ENCODE assay signal across 1 mouse cellular context in the genomic region with DNA sequence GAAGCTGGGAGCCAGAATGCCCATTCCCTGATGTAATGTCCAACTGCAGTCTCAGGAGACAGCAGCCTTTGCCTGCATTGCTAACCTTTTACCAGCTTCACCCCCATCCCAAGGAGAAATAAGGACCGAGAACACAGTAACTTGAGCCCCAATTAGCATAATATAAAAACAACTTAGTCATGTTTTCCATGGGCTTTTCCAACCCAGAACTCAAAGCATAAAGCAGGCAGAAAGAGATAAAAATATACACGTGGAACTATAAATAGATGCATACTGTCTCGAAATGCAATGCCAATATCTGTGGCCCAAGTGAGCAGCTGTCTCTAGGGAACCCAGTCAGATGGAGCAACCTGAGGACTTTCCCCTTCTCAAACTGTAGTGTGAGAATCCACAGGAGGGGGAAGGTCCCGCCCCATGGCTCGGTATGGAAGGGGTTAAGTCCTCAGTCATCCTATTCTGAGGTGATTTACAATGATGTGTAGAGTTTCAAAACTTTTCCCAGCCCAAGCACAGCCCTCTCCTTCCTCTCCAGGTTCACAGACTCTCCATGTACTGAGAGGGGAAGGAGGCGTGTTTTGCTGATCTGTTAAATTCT.
TF ChIP-seq lines count a peak whose summit lies in the region.

TSS of gene Ccdc80 (plus strand) at position 266 of the 595 bp plus-strand sequence.

TF ChIP-seq in CH12.LX, 34 proteins besides CTCF, POLR2A, EP300 and RAD21 (continued from another document):
- peak; percentile 76; the same call in 1 of the 2 replicates for TF ChIP-seq MYC (IDR thresholded peaks at IDR 0.05; ENCODE audit: low read depth, low read length)
- TF ChIP-seq KAT2A (IDR thresholded peaks at IDR 0.05; ENCODE audit: insufficient replicate concordance, low read length) = 0 out of 2 replicates have a peak, but pooled peaks have one; percentile 41
- TF ChIP-seq HCFC1 (IDR thresholded peaks at IDR 0.05; ENCODE audit: low read depth, low read length) = peak; percentile 28; the same call in 1 of the 2 replicates
- peak; percentile 74 for TF ChIP-seq TCF12 (IDR thresholded peaks at IDR 0.05; ENCODE audit: low read depth, low read length)
- TF ChIP-seq UBTF (IDR thresholded peaks at IDR 0.05; ENCODE audit: low read depth, low read length) = 0 out of 2 replicates have a peak, but pooled peaks have one; percentile 47
- TF ChIP-seq RCOR1 (conservative IDR thresholded peaks at IDR 0.05; ENCODE audit: low read depth, low read length) = peak; percentile 89
- no peak for TF ChIP-seq USF2 (conservative IDR thresholded peaks at IDR 0.05; ENCODE audit: low read depth, low read length)
- TF ChIP-seq GABPA (IDR thresholded peaks at IDR 0.05; ENCODE audit: insufficient replicate concordance, low read depth, low read length) = no peak
- no peak for TF ChIP-seq ZKSCAN1 (IDR thresholded peaks at IDR 0.05; ENCODE audit: borderline replicate concordance, low read depth, low read length)
- TF ChIP-seq PAX5 (IDR thresholded peaks at IDR 0.05; ENCODE audit: low read length) = no peak
- TF ChIP-seq MEF2A (IDR thresholded peaks at IDR 0.05; ENCODE audit: borderline replicate concordance, low read depth, low read length) = peak; percentile 99
- peak; percentile 86 for TF ChIP-seq IRF4 (IDR thresholded peaks at IDR 0.05; ENCODE audit: low read depth, low read length)
- peak; percentile 34; the same call in 1 of the 2 replicates for TF ChIP-seq ZNF384 (IDR thresholded peaks at IDR 0.05; ENCODE audit: low read depth, low read length)
- TF ChIP-seq MXI1 (IDR thresholded peaks at IDR 0.05; ENCODE audit: low read depth, low read length) = peak; percentile 78
- no peak for TF ChIP-seq ZMIZ1 (IDR thresholded peaks at IDR 0.05; ENCODE audit: low read depth, low read length)
- peak; percentile 91 for TF ChIP-seq SIN3A (IDR thresholded peaks at IDR 0.05; ENCODE audit: low read length)
- TF ChIP-seq NRF1 (IDR thresholded peaks at IDR 0.05; ENCODE audit: low read depth, low read length) = no peak
- peak; percentile 41; the same call in 1 of the 2 replicates for TF ChIP-seq ELF1 (IDR thresholded peaks at IDR 0.05; ENCODE audit: low read depth, low read length)
- peak; percentile 60 for TF ChIP-seq CHD2 (IDR thresholded peaks at IDR 0.05; ENCODE audit: low read length)
- TF ChIP-seq ETS1 (conservative IDR thresholded peaks at IDR 0.05; ENCODE audit: low read depth, low read length) = peak; percentile 97
